Mouse (Mus musculus) kidney, embryonic 14.5 days (tissue): ENCODE data around the gene Gm38394. TPM values are rescaled to one million over a fixed set of nuclear protein-coding genes. Genes with fewer than 3 reads are reported as not detected.
"Not testable (repeated sequence)": the region's sequence is repeated elsewhere in the genome, so short reads cannot be mapped to it uniquely, and the experiment has no call there.

Experiments
- ATAC-seq: fragments of 200-750 bp; cut with Nextera tagmentation; 2 replicates; pipeline ENCODE4 v1.8.0; 2017; ENCODE audit warnings: moderate number of reproducible peaks, mild to moderate bottlenecking, moderate TSS enrichment, moderate library complexity; ENCODE audit not compliant: low FRiP score, low TSS enrichment
- H3K27ac ChIP-seq: fragments of 300-500 bp; sonication (generic); 2 replicates; pipeline ENCODE4 v1.5.1; 2014; ENCODE audit warnings: low read depth, mild to moderate bottlenecking, low read length, moderate library complexity, mixed read lengths
- H3K27me3 ChIP-seq: fragments of 300-500 bp; sonication (generic); 2 replicates; pipeline ENCODE4 v1.6.1; 2014; ENCODE audit warnings: mild to moderate bottlenecking, low read length; ENCODE audit not compliant: control insufficient read depth, insufficient read depth
- H3K36me3 ChIP-seq: fragments of 300-500 bp; sonication (generic); 2 replicates; pipeline ENCODE4 v1.6.1; 2014; ENCODE audit warnings: low read length, mixed read lengths; ENCODE audit not compliant: control insufficient read depth, insufficient read depth
- H3K4me1 ChIP-seq: fragments of 300-500 bp; sonication (generic); 2 replicates; pipeline ENCODE4 v1.6.1; 2014; ENCODE audit warnings: low read length, mixed read lengths; ENCODE audit not compliant: control insufficient read depth, insufficient read depth
- H3K4me2 ChIP-seq: fragments of 300-500 bp; sonication (generic); replicated peaks from 2 replicates; pipeline ENCODE4 v1.6.1; 2014; ENCODE audit warnings: low read depth, mild to moderate bottlenecking, low read length
- H3K4me3 ChIP-seq: fragments of 300-500 bp; sonication (generic); 2 replicates; pipeline ENCODE4 v1.5.1; 2014; ENCODE audit warnings: mild to moderate bottlenecking, low read length
- H3K9ac ChIP-seq: fragments of 300-500 bp; sonication (generic); 2 replicates; pipeline ENCODE4 v1.6.1; 2014; ENCODE audit warnings: low read depth, mild to moderate bottlenecking, low read length, moderate library complexity
- H3K9me3 ChIP-seq: fragments of 300-500 bp; sonication (generic); 2 replicates; pipeline ENCODE4 v1.6.1; 2016; ENCODE audit warnings: low read length; ENCODE audit not compliant: control insufficient read depth
- WGBS: fragments of 180-500 bp; shearing (Covaris S2); extraction: QIAGEN DNeasy Blood & Tissue Kit; methylation state at CpG from one replicate; pipeline ENCODE4 v1.1.7; 2014; 5-methylcytosine and 5-hydroxymethylcytosine counted together
- polyA plus RNA-seq: library from polyadenylated mRNA; unstranded; fragments of >200 nt; fragmentation: Nextera tagmentation; extraction: Ambion mirVana; gene quantifications from 2 replicates; pipeline ENCODE4 v1.2.1, GENCODE M21; 2014

Gm38394 gene
- polyA plus RNA-seq, 1 experiment from 2014 or later: 11.4 TPM

DNA sequence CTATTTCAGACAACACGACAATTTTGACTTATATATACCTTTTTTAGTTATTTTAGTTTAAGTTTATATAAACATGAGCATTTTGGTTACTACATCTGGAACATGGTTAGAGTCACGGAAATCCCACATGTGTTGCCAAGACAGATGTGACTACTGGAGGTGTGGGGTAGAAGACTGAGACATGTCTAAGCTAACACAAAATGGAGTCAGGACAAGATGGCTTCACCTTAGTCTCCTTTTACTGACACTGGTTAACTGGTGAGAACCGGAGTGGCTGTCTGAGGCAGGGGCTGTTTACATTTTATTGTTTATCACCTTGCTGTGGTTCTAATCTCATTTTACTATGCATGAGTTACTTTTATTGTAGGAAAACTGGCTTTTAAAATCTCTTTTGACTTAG lies 7.5 kb upstream of the Gm38394 start:
- ATAC-seq: no peak
- Histone ChIP-seq H3K27ac (no peak overlapping the region), H3K4me1 (no peaks in the 10 kb centered on the region), H3K4me3 (no peak overlapping the region), H3K9me3 (no peaks in the 10 kb centered on the region), H3K27me3 (no peaks in the 10 kb centered on the region), H3K9ac (no peak overlapping the region), H3K36me3 (no peaks in the 10 kb centered on the region), H3K4me2 (no peak overlapping the region)
- WGBS: 83% methylated on average over 3 of the region's 3 CpGs

DNA sequence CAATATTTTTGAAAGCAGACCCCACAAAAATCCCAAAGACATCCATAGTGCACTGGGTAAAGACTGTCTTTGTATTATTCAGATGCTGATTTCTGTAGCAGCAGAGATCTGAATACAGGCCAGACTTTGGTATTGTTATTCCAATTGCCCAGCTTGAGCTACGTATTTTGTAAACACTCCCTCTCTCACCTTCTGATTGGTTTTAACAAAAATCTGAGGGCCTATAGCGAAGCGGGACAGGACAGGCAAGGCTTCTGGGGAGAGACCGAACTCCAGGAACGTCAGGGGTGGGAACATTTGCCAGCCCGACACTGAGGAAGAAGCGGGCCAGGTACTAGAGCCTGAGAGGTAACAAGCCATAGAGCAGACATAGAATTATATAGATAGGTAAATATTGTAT lies 6.6 kb upstream of the Gm38394 start:
- Histone ChIP-seq H3K4me2 (no peak overlapping the region), H3K36me3 (no peaks in the 10 kb centered on the region), H3K9ac (no peak overlapping the region), H3K27me3 (no peaks in the 10 kb centered on the region), H3K9me3 (no peaks in the 10 kb centered on the region), H3K4me1 (no peaks in the 10 kb centered on the region), H3K4me3 (no peak overlapping the region), H3K27ac (no peak overlapping the region)
- ATAC-seq: no peak
- 61% methylated on average over 7 of the region's 7 CpGs for WGBS

DNA sequence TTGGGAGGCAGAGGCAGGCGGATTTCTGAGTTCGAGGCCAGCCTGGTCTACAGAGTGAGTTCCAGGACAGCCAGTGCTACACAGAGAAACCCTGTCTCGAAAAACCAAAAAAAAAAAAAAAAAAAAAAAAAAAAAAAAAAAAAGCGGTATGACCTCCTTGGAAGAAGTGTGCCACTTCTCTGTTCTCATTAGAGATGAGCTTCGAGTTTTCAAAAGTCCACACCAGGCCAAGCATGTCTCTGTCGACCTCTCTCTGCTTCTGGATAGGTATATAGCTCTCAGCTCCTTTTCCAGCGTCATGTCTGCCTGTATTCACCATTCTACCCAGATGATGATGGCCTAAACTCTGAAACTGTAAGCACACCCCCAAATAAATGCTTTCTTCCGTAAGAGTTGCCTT lies 4.6 kb upstream of the Gm38394 start:
- H3K27ac ChIP-seq, ATAC-seq, H3K4me3 ChIP-seq, H3K27me3 ChIP-seq, H3K4me1 ChIP-seq, H3K36me3 ChIP-seq, H3K9me3 ChIP-seq, H3K4me2 ChIP-seq, H3K9ac ChIP-seq: not testable (repeated sequence)
- WGBS: 85% methylated on average over 6 of the region's 8 CpGs

GRCm38 (mm10) chr1:133664203-133664970 lies 3.3 kb upstream of the Gm38394 start:
- ATAC-seq: no peak
- no peak overlapping the region for H3K9ac ChIP-seq
- no peak overlapping the region for H3K4me3 ChIP-seq
- no peaks in the 10 kb centered on the region for H3K36me3 ChIP-seq
- no peak overlapping the region for H3K27ac ChIP-seq
- no peaks in the 10 kb centered on the region for H3K27me3 ChIP-seq
- H3K4me1 ChIP-seq: peaks cover 7% of the 10 kb centered on the region
- no peak overlapping the region for H3K4me2 ChIP-seq
- 74% methylated on average over 11 of the region's 11 CpGs for WGBS
- H3K9me3 ChIP-seq: no peaks in the 10 kb centered on the region

GRCm38 (mm10) chr1:133663427-133663826 lies 2.3 kb upstream of the Gm38394 start:
- Histone ChIP-seq H3K9ac (no peak overlapping the region), H3K4me2 (no peak overlapping the region), H3K27ac (no peak overlapping the region), H3K27me3 (no peaks in the 10 kb centered on the region), H3K4me3 (no peak overlapping the region), H3K36me3 (peaks cover 6% of the 10 kb centered on the region), H3K9me3 (no peaks in the 10 kb centered on the region), H3K4me1 (peaks cover 15% of the 10 kb centered on the region)
- ATAC-seq: no peak
- WGBS: 76% methylated on average over 4 of the region's 4 CpGs

GRCm38 (mm10) chr1:133662941-133663340 lies 1.8 kb upstream of the Gm38394 start:
- peaks cover 10% of the 10 kb centered on the region for H3K36me3 ChIP-seq
- H3K27ac ChIP-seq: no peak overlapping the region
- no peak for ATAC-seq
- H3K9ac ChIP-seq: no peak overlapping the region
- WGBS: 93% methylated on average over 7 of the region's 7 CpGs
- peaks cover 17% of the 10 kb centered on the region for H3K4me1 ChIP-seq
- no peaks in the 10 kb centered on the region for H3K27me3 ChIP-seq
- no peak overlapping the region for H3K4me2 ChIP-seq
- H3K4me3 ChIP-seq: no peak overlapping the region
- no peaks in the 10 kb centered on the region for H3K9me3 ChIP-seq

DNA sequence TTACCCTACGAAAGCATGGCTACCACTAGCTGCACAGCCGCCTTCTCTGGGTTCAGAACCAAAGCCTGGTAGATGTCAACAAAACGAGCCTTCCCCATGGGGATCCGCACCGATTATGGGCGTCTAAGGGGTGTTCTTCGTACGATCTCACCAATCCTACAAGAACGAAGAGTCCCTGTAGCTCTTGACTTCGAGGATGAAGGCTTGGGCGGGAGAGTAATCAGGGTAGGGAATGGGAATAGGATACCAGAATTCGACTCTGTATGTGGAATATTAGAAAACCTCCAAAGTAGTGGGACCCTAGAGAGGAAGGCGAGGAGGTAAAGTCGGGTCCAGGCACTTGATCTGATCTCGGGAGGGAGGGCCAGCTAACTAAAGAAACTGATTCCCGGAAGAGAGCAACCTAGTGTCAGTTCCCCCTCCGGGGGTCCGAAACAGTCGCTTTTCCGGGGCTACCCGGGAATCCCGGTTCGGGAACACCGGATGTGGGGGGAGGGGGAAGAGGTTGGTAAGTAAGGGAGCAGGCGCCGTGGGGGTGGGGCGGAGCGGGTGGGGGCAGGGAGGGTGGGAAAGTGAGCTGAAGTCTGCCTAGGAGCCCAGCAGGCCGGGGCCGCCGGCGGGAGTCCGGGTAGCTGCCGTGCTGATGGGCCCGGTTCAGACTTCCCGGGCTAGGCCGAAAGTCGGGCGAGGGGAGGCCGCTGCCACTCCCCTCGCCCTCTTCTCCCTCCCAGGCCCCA lies 484 bp downstream of the Gm38394 start, which contains the start of gene Zbed6:
Gene Zbed6 (minus strand): TSS at position 420 of the 737 bp plus-strand sequence.
- ATAC-seq: peak; percentile 84
- H3K9ac ChIP-seq: peak within 1 kb of the TSS; percentile 95
- peaks cover 18% of the 10 kb centered on the region for H3K36me3 ChIP-seq
- 2% methylated on average over 41 of the region's 41 CpGs for WGBS
- H3K27me3 ChIP-seq: no peaks in the 10 kb centered on the region
- peak within 1 kb of the TSS; percentile 70 for H3K4me2 ChIP-seq
- H3K9me3 ChIP-seq: no peaks in the 10 kb centered on the region
- H3K4me3 ChIP-seq: peak within 1 kb of the TSS; percentile 72
- peak within 1 kb of the TSS; percentile 91 for H3K27ac ChIP-seq
- peaks cover 17% of the 10 kb centered on the region for H3K4me1 ChIP-seq

GRCm38 (mm10) chr1:133658878-133659277 lies 2.2 kb downstream of the Gm38394 start:
- no peaks in the 10 kb centered on the region for H3K9me3 ChIP-seq
- H3K9ac ChIP-seq: no peak overlapping the region
- ATAC-seq: no peak
- H3K27ac ChIP-seq: no peak overlapping the region
- peaks cover 25% of the 10 kb centered on the region for H3K36me3 ChIP-seq
- WGBS: 86% methylated on average over 3 of the region's 3 CpGs
- H3K4me1 ChIP-seq: peaks cover 17% of the 10 kb centered on the region
- H3K27me3 ChIP-seq: no peaks in the 10 kb centered on the region
- H3K4me3 ChIP-seq: no peak overlapping the region
- H3K4me2 ChIP-seq: no peak overlapping the region

DNA sequence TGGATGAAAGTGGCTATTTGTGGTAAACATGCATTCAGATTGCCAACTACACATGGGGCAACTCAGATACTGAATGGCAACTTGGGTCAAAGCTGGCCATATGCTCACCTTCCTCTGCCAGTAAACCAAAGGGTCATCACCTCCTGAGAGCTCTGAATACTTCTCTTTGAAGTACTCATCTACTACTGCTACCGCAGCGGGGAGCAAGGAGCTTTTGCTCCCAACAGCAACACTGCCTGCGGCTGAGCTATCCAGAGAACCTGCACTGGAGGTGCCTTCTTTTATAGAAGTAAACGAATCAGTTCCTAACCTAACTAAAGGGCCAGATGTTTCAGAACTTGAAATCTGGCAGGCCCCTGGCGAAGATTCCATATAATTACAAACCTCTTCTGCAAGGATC lies 4.3 kb downstream of the Gm38394 start:
- peaks cover 17% of the 10 kb centered on the region for H3K4me1 ChIP-seq
- no peak overlapping the region for H3K4me3 ChIP-seq
- H3K36me3 ChIP-seq: peaks cover 36% of the 10 kb centered on the region
- no peak overlapping the region for H3K4me2 ChIP-seq
- H3K27ac ChIP-seq: no peak overlapping the region
- no peak overlapping the region for H3K9ac ChIP-seq
- WGBS: 24% methylated on average over 5 of the region's 5 CpGs
- H3K9me3 ChIP-seq: no peaks in the 10 kb centered on the region
- H3K27me3 ChIP-seq: no peaks in the 10 kb centered on the region
- ATAC-seq: no peak
